Mouse (Mus musculus): ENCODE measurements around the gene Erf.
"Not testable (repeated sequence)": the region's sequence is repeated elsewhere in the genome, so short reads cannot be mapped to it uniquely, and the experiment has no call there.

Gene Erf

DNA sequence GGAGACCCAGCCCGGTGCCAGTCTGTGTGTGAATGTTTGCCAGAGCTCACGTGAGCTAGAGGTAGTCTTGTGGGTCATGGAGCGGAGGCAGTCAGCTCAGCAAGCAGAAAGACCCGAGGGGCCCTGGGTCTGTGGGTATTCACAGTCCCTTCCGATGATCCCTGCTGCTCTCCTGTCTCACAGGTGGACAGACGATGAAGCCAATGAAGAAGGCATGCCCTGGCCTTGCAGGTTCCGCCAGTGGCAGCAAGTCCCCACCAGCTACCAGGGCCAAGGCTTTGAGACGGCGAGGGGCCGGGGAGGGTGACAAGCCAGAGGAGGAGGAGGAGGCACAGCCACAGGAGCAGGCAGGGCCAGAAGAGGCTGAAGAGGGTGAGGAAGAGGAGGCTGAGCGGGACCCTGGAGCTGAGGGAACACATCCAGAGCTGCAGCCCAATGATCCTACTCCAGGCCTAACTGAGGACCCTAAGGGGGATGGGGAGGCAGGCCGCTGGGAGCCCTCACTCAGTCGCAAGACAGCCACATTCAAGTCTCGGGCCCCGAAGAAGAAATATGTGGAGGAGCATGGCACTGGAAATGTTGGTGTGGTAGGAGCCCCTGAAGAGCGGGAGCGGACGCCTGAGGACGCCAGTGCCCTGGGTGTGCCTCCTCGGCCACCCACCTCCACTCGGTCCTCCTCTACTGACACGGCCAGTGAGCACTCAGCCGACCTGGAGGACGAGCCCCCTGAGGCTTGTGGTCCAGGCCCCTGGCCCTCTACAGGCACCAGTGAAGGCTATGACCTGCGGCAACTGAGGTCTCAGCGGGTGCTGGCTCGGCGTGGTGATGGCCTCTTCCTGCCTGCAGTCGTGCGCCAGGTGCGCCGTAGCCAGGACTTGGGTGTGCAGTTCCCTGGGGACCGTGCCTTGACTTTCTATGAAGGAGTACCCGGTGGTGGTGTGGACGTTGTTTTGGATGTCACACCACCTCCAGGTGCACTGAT is 20.4 kb upstream of the Erf start:
- in situ Hi-C loops (cut with MboI; ENCODE audit: unreplicated experiment in 2 of 2) = loop anchor here (10.0 kb wide), 2 partner anchors 86 to 136 kb away; no protein-coding TSS in a partner anchor

DNA sequence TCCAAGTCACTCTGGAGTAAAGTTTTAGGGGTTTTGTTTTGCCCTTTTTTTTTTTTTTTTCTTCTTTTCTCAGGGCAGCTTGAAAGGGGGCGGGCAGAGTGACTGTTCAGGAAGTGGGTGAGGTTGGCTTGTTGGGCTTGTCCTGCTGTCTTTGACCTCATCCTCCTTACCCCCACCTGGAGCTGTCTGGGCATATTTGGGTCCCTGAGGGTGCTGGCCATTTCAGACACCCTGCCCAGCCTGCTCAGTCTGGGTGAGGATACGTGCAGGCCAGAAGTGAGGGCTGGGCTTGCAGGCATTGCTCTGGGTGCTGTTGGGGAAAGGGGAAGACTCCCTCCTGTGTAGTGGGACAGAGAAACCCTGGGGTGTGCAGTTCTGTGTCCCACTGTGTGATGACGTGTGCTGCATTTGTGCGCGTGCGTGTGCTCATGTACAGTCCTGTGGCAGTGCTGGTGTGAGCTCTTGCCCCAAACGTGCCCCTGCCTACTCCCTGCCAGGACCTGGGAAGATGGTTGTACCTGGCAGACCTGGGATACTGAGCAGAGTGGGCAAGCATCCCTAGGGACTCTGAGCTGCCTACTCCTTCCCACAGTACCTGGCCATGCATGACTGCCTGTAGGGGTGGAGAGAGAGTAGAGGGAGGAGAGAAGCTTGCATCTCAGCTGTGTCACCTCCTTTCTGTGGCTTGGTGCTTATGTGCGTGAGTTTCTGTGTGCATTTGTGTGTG is 19.1 kb upstream of the Erf start:
- in situ Hi-C loops (cut with MboI; ENCODE audit: unreplicated experiment in 2 of 2) = loop anchor here (10.0 kb wide), 2 partner anchors 85 to 135 kb away; no protein-coding TSS in a partner anchor

DNA sequence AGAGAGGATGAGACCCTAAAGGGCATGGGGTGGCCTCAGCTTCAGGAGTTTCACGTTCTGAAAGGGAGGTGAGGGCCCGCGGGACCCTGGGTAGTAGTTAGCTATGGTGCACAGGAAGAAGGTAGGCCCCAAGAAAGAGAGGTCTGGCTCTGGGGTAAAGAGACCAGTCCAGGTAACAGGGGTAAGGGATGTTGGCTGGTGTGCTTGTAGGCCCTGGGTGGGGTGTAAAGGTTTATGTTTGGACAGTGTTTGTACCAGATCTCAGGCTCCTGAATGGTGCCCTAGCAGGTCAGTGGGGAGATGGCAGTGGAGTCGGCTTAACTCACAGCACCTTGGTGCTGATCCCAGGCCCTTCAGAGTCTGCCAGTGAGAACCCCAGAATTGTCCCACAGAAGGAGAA is 18.5 kb upstream of the Erf start:
- in situ Hi-C loops (cut with MboI; ENCODE audit: unreplicated experiment in 2 of 2) = no loop called here

DNA sequence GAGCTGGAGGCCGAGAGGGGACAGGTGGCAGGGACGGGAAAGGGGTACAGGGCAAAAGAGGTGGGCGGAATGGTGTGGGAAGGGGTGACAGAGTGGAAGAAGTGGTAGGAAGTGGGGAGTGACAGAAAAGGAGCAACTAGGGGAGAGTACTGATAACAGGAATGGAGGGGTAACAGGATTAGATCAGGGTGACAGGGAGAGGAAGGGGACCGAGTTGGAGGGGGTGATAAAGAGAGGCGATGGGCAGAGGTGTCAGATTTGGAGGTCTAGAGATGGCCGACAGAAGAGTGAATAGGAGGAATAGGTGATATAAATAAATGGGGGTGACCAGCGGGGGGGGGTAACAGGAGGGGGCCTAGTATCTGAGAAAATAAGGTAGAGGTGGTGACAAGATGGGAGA is 18.0 kb upstream of the Erf start:
- in situ Hi-C loops (cut with MboI; ENCODE audit: unreplicated experiment in 2 of 2) = no loop called here

DNA sequence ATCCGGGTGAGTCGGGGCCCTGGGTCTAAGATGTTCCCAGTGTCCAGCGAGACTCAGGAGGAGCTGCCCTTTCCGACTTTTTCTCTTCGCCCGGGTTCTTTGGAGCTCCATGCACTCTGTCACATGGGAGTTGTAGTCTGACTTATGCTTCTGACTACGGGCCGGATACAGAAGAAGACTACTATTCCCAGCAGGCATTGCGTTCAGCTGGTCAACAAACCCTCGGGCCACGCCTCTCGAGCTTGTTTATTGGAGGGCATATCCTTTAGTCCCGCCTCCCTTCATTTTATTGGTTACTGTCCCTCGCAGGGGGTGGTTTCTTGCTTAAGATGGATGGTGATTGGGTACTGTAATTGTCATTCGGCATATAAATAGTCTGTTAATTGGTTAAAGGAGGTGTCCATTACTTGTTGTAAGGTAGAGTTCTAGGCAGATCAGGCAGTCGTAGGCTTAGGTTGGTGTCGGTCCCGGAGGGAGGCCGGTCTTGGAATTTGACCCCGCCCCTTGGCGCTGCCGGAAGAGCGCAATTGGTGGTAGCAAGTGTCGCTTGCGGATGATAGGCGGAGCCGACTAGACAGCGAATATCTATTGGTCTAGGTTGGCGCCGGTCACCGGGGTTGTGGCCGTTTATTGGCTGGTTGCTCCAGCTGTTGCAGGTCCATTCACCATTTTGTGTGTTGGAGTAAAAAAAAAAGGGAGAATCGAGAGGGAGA is 17.3 kb upstream of the Erf start:
- in situ Hi-C loops (cut with MboI; ENCODE audit: unreplicated experiment in 2 of 2) = no loop called here

DNA sequence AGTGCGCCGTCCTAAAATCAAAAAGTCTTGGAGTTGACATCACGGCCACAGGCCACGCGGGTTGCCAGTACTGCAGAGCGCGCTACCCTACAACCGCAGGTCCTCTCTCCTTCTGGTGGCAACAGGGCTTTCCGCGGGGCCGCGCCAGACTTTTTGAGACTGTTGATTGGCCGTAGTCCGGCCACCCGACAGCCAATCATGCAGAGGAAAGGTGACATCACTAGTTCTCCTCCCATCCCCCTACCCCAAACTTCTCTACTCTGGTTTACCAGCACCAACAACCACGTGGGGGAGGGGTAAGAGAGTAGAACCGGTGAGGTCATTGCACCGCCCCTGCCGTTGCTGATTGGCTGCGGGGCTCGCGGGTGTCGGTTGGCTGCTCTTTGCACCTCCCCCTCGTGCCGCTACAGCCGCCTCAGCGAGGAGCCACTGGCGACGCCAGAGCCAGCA is 16.8 kb upstream of the Erf start, which contains the start of gene Cic:
TSS of gene Cic (plus strand) at position 404 of the 450 bp plus-strand sequence.
- in situ Hi-C loops (cut with MboI; ENCODE audit: unreplicated experiment in 2 of 2) = no loop called here

DNA sequence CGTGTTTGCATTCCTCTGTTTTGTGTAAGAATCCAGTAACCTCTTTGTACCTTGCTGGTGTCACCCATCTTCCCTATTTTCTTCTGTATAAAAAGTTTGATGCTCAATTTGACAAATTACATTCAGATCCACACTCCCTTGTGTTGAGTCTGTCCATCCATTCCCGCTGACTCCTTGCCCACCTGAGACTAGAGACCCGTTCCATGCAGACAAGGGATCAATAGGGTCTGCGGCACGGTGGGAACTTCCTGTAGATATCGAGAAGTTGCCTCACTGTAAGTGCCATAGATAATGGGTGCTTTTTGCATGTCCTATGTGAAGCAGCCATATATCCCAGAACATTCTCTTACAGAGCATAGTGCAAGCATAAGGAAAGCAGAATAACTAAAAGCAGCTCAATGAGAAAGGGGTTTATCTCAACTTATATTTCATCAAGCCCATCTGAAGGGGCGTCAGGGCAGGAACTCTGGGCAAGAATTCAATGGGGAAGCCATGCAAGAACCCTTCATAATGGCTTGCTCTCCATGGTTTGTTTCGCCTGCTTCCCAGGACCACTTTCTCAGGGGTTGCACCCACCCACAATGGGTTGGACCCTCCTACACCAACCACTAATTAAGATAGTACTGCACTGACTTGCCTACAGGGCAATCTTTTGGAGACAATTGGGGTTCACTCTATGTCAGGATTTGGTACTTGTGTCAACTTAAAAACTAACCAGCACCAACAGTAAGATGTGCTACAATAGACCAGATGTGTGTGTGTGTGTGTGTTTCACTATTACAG is 15.8 kb upstream of the Erf start:
- in situ Hi-C loops (cut with MboI; ENCODE audit: unreplicated experiment in 2 of 2) = no loop called here

DNA sequence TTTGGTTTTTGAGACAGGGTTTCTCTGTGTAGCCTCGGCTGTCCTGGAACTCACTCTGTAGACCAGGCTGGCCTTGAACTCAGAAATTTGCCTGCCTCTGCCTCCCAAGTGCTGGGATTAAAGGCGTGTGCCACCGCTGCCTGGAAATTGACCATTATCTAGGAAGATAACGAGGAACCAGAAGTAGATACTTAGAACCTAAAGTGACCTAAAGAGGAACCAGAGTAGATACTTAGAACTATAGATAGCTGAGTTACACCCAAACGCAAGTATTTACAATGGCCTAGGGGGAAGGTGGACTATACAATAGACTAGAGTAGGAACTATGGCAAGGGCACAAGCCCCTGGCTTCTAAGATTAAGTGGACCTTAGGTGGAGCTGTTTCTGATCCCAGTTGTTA is 15.2 kb upstream of the Erf start:
- in situ Hi-C loops (cut with MboI; ENCODE audit: unreplicated experiment in 2 of 2) = not testable (repeated sequence)

DNA sequence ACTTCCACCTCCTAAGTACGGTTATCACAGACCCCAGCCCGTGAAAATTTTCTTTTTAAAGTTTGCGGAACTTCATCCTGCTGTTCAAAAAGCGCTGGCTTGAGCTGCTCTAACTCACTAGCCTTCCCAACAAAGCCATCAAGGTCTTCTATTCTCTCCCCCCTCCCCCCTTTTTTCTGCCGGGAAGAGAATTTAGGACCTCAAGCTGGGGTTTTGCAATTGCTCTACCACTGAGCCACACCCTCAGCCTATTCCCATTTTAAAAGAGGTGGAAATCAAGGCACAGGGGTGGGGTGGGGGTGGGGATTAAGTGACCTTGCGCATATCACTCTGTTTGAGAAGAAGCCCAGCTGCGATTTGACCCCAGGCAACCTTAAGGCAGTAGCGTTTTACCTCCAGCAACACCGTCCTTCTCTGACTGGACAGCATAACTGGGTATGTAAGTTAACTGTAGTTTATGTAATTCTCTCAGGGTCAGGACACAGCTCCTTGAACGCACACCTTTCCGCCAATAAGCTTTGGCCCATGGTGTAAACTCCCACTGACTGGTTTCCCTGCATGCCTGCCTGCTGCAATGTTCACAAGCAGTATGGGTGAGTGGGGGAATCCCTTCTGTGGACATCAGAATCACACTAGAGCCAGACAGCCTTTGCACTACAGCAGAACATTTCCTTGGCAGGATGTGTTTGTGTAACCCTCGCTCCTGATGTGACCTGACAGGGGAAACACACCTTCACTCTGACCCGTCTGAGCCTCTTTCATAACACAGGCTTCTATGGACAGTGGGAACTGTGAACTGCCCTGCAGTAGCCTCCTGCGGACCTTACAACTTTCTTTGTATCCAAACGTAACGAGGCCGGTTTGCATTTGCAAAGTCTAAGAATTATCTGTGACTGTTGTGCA is 13.7 kb upstream of the Erf start:
- in situ Hi-C loops (cut with MboI; ENCODE audit: unreplicated experiment in 2 of 2) = no loop called here

DNA sequence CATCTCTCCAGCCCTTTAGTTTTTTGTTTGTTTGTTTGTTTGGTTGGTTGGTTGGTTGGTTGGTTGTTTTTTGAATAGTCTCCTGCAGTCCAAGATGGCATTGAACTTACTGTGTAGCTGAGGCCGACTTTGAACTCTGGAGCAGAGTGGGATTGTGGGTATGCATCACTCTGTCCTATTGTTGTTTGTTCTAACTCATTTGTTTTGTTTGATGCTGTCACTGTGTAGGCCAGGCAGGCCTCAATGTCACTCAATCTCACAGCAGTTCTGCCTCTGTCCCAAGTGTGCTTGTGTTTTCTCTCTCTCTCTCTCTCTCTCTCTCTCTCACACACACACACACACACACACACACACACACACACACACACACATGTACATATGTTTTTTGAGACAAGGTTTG is 11.3 kb upstream of the Erf start:
- in situ Hi-C loops (cut with MboI; ENCODE audit: unreplicated experiment in 2 of 2) = no loop called here

DNA sequence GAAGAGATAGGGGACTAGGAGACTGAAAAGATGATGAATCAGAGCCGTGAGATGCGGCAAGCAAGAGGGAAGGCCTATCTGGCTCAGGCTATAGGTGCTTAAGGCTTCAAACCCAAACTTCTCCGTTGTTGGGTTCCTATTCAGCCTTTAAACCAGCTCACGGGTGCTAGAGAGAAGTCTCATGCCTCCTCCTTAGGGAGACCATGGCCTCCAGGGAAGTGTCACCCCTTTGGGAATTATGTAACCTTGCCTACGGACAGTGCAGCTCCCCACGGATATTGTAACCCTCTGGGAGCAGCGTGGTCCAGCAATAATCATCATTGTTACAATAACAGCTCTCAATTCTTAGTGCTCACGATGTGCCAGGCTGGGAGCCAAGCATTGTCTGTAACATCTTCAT is 1.3 kb upstream of the Erf start:
- in situ Hi-C loops (cut with MboI; ENCODE audit: unreplicated experiment in 2 of 2) = no loop called here

DNA sequence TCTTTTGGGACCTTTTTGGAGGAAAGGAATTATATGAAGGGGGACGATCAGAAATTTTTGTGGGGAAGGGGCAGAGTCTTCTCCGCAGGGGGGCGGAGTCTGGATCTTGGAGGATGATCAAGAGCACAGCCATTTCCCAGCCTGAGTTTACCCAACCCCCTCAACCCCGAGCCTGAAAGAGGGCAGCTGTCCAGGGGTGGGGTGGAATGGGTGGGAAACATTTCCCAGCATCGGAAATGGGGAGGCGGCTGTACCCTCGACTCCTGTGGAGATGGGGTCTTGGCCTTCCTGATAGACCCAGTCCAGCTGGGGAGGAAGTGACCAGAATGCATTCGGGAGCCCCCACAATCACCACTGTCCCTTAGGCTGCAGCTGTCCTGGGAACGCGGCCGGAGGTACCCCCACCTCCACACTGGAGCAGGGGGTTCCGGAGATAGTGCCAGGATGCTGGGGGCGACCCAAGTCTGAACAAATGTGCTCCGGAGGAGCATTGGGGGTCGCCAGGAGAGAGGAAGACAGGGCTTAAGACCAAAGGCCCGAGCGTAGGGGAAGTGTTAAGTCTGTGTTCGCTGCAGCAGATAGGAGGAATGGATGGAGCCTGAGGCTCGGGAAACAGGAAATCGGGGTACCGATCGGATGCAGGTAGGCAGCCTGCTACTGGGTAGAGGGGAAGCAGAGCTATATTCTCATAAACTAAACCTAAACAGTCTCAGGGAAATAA is 670 bp upstream of the Erf start:
- in situ Hi-C loops (cut with MboI; ENCODE audit: unreplicated experiment in 2 of 2) = no loop called here

DNA sequence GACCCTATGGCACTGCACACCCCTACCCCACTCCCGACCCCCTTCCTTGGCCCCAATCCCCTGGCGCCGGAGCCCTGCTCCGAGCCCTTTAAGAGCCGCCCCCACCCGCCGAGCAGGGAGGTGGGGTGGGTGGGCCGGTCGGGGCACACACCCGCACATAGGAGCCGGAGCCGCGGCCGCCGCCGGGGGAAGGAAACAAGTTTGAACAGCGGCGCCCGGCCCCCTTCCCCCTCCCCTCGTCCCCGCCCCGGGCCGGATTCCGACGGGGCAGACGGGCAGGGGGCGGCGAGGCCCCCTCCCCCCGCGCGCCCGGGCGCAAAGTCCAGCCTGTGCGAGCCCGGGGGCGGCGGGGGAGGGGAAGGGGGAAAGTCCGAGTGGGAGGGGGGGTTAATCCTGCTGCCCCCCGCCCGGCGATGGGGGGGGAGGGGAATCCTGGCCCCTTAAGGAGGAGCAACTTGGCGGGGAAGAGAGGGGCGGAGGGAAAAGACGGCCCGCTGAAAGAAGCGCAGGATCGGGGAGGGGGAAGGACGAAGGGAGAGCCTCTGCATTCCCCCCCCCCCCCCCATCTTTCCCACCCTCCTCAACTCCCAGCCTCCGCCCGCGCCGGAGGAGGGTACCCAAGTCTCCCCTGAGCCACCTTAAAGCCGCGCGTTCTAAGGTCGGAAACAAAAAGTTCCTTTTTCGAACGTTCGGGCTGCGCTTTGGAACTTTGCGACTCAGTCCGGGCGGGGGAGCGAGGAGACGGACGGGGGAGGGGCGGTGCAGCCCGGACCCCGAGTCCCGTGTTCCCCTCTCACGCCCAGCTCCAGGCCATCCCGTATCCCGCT is 1.0 kb downstream of the Erf start:
- in situ Hi-C loops (cut with MboI; ENCODE audit: unreplicated experiment in 2 of 2) = no loop called here

DNA sequence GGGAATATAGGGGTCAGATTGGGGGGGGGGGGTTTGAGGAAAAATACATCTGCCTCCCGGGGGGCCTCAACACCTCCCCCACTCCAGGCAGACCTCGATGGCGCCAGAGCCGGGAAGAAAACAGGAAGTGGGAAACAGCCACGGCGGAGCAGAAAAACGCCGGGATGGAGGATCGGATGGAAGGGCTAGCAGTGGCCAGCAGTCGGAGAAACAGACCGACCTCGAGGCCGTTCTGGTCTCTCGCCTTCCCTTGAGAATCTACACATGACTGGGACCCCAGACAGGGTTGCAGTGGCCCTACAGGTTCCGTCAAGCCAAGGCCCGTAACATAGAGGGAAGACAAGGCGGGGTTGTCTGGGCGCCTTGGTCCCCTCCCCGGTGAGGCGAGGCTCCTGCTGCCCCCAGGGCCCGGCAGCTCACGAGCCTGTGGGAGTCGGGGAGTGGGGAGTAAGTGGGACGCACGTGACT is 1.7 kb downstream of the Erf start:
- in situ Hi-C loops (cut with MboI; ENCODE audit: unreplicated experiment in 2 of 2) = no loop called here

DNA sequence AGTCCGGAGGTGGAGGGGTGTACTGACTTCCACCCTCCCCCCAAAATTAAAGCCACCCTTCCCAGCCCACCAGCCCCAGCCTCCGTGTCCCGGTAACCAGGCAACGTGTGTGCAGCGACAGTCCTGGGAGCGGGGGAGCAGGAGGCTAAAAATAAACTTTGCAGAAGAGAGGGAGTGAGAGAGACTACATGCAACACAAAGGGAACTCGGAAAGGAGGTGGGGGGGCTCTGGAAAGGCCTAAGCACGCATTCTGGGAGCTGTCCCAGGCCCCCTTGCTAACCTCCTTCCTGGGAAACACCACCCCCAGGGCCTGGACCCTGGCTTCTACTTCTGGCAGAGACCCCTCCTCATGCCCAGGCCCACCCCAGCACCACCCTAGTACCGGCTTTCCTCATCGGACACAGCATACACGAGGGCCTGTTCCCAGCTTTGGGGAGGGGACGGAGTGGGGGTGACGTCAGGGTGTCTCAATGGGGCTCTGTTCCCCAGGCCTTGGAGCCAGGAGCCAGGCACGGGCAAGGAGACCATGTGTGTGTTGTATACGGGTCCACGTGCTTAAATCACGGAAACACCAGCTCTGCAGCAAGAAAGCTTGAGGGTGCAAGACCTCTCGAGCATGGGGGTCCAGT is 2.4 kb downstream of the Erf start:
- in situ Hi-C loops (cut with MboI; ENCODE audit: unreplicated experiment in 2 of 2) = no loop called here

DNA sequence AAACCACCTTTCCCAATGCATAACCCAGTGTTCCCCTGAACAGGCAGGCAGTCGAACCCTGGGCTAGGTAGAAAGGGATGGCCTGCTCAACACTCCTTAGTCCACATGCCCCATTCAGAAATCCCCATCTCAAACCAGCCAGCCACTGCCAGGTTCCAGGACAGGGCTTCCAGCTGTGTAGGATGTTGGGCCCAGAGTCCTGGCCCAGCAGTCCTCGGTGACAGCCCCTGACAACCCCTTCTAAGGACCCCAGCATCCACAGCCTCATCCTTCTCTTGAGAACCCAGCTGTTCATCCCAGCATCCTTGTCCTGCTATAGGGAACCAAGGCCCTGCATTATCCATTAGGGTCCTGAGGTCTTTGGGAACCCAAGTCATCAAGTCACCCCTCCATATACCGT is 3.1 kb downstream of the Erf start:
- in situ Hi-C loops (cut with MboI; ENCODE audit: unreplicated experiment in 2 of 2) = no loop called here

DNA sequence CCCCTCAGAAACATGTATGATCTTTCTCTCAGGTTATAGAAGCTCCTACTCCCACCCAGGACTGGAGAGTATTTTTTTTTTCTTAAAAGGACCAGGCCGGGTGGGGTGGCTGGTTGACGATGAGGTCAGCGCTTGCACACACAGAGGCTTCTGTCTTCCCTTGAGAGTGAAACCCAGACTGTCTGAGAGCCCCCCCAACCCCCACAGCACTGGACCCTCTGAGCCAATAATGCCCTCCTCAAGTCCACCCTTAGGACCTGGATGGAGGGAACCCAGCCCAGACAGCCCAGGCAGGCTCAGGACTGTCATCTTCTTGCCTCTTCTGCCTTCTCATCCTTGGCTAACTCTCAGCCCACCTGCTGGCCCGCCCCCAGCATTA is 3.8 kb downstream of the Erf start:
- in situ Hi-C loops (cut with MboI; ENCODE audit: unreplicated experiment in 2 of 2) = no loop called here
